Mouse (Mus musculus) heart, postnatal 0 days (tissue): ENCODE results near the gene Slc30a1. TPM values are rescaled to one million over a fixed set of nuclear protein-coding genes. Genes with fewer than 3 reads are reported as not detected.

ENCODE experiments used
- ATAC-seq: fragments of 200-750 bp; cut with Nextera tagmentation; 2 replicates; pipeline ENCODE4 v1.8.0; 2017; ENCODE audit warnings: low read depth, moderate number of reproducible peaks, moderate library complexity; ENCODE audit not compliant: insufficient read depth
- DNase-seq: peaks from one replicate; pipeline ENCODE4 v3.0.0-alpha.2; 2016; ENCODE audit warnings: low spot score
- H3K27ac ChIP-seq: fragments of 300-500 bp; sonication (generic); 2 replicates; pipeline ENCODE4 v1.5.1; 2014; ENCODE audit warnings: low read depth, mild to moderate bottlenecking
- H3K27me3 ChIP-seq: fragments of 300-500 bp; sonication (generic); 2 replicates; pipeline ENCODE4 v1.6.1; 2014; ENCODE audit warnings: low read length, mixed read lengths; ENCODE audit not compliant: control insufficient read depth, insufficient read depth
- H3K36me3 ChIP-seq: fragments of 300-500 bp; sonication (generic); replicated peaks from 2 replicates; pipeline ENCODE4 v1.6.1; 2014; ENCODE audit warnings: low read length, mixed read lengths; ENCODE audit not compliant: control insufficient read depth, insufficient read depth
- H3K4me1 ChIP-seq: fragments of 300-500 bp; sonication (generic); 2 replicates; pipeline ENCODE4 v1.6.1; 2014; ENCODE audit warnings: antibody characterized with exemption; ENCODE audit not compliant: control insufficient read depth, insufficient read depth
- H3K4me2 ChIP-seq: fragments of 300-500 bp; sonication (generic); 2 replicates; pipeline ENCODE4 v1.6.1; 2014; ENCODE audit warnings: low read depth, mild to moderate bottlenecking, low read length, moderate library complexity
- H3K4me3 ChIP-seq: fragments of 300-500 bp; sonication (generic); 2 replicates; pipeline ENCODE4 v1.5.1; 2014; ENCODE audit warnings: low read depth, low read length
- H3K9ac ChIP-seq: fragments of 300-500 bp; sonication (generic); replicated peaks from 2 replicates; pipeline ENCODE4 v1.6.1; 2014; ENCODE audit warnings: low read depth, low read length, mixed read lengths
- H3K9me3 ChIP-seq: fragments of 300-500 bp; sonication (generic); replicated peaks from 2 replicates; pipeline ENCODE4 v1.6.1; 2016; ENCODE audit warnings: low read length; ENCODE audit not compliant: control insufficient read depth
- CTCF ChIP-seq: IDR thresholded peaks from 2 replicates; pipeline ENCODE4 v1.5.1; 2016; ENCODE audit warnings: antibody characterized with exemption, control low read depth, low read depth
- EP300 ChIP-seq: IDR thresholded peaks from 2 replicates; pipeline ENCODE4 v1.6.1; 2016; ENCODE audit warnings: antibody characterized with exemption, low read depth
- WGBS: fragments of 180-500 bp; shearing (Covaris S2); extraction: QIAGEN DNeasy Blood & Tissue Kit; methylation state at CpG from one replicate; pipeline ENCODE4 v1.1.7; 2014; 5-methylcytosine and 5-hydroxymethylcytosine counted together
- polyA plus RNA-seq: library from polyadenylated mRNA; unstranded; fragments of >200 nt; fragmentation: Nextera tagmentation; extraction: Ambion mirVana; gene quantifications from 2 replicates; pipeline ENCODE4 v1.2.1, GENCODE M21; 2015
- total RNA-seq: library from RNA; depleted of rRNA; stranded (reverse); fragments of >200 nt; gene quantifications from 2 replicates; pipeline ENCODE4 v1.2.3, GENCODE M21; 2014; ENCODE audit warnings: low replicate concordance

Slc30a1 gene
- total and polyA plus RNA-seq, 2 experiments from 2014 or later = 3.6 to 20.0 TPM

DNA sequence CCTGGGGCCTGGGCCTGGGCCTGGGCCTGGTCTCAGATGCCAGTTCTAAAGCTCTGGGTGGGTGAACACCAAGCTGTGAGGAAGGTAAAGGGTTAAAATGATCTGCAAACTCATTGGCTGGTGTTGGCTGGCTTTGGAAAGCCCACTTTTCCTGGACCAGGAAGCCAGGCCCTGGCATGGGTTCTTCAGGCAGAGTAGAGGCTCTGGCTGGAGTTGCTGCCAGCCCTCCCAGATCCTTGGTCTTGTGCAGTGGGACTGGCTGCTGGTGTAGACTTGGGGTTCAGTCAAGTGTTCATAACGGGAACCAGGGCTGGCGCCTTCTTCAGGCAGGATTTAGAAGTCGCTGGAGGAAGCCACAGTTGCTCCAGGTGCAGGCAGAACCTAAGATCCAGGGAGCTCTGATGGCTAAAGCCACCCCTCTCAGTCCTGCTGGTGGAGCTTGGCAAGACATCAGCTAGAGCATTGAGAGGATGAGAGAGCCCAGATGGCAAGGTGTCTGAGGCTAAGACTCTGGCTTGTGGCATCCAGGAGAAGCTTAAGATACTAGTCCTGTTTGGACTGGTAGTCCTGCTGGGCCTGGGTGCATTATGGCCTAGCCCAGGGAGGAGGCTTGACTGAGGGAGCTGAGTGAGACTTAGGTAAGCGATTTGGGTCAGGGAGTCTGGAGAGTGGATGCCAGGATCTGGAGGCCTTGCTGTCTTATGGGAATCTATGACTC lies 42.6 kb upstream of the Slc30a1 start:
- no peak for ATAC-seq
- WGBS = 70% methylated on average over 4 of the region's 4 CpGs

DNA sequence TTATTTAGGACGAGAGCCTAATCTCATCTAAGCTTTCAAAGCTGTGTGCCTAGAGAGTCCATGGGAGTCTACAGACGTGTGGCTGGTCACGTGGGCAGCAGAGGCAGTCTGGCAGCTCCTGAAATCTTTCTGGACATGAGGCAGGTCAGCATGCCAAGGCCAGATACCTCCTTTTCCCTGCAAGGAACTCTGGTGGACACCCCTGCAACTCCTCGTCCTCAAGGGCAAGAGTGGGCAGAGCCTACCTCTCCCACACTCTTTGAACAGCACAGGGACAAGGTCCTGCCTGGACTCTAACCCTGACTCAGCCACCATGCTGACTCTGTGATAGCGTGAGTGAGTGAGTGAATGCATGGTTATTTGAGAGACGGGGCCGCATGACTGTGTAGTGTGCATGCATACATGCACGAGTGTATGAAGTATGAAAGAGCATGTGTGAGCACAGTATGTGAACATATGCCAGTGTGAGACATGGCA lies 42.0 kb upstream of the Slc30a1 start:
- WGBS = 71% methylated on average over 8 of the region's 8 CpGs
- H3K4me3 ChIP-seq = no peak overlapping the region
- no peaks in the 10 kb centered on the region for H3K27me3 ChIP-seq
- H3K36me3 ChIP-seq = no peaks in the 10 kb centered on the region
- no peaks in the 10 kb centered on the region for H3K4me1 ChIP-seq
- TF ChIP-seq EP300 (no peak), CTCF (no peak)
- no peak overlapping the region for H3K27ac ChIP-seq
- ATAC-seq (no peak), DNase-seq (no peak)
- no peaks in the 10 kb centered on the region for H3K9me3 ChIP-seq
- H3K9ac ChIP-seq = no peak overlapping the region
- H3K4me2 ChIP-seq = no peak overlapping the region

More for the DNA sequence above, 42.6 kb upstream of the Slc30a1 start:
- Histone ChIP-seq H3K27me3 (no peaks in the 10 kb centered on the region), H3K36me3 (no peaks in the 10 kb centered on the region), H3K4me3 (no peak overlapping the region), H3K9ac (no peak overlapping the region), H3K4me2 (no peak overlapping the region), H3K9me3 (no peaks in the 10 kb centered on the region), H3K4me1 (no peaks in the 10 kb centered on the region), H3K27ac (no peak overlapping the region)
- no peak for DNase-seq
- TF ChIP-seq CTCF (no peak), EP300 (no peak)

DNA sequence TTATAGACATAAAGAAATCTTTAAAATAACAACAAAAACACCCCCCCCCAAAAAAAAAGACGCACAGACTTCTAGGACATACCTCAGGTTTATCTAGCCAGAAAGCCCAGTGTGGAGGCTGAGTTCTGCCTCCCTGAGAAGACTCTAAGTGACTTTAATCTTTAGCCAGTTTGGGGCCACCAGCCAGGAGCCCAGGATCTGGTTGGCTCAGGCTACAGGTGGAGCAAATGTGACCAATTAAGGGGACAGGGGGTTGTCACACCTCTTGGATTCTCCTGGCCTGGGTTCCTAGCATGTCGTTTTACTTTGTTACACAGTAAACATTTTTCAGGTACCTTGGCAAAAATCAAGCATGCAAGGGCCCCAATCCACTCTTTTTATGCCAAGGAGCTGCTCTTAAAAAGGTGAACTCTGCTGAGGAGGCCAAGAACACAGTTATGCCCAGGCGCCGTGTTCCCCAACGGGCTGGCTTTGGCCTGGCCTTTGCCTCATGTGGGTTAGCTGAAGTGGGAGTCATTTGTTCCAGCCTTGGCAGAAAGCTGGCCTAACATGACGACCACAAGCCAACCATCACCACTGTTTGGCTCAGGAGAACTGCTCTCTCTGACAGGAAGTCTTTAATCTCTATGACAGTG lies 34.4 kb upstream of the Slc30a1 start:
- TF ChIP-seq CTCF (no peak), EP300 (no peak)
- no peak overlapping the region for H3K9ac ChIP-seq
- H3K4me3 ChIP-seq = no peak overlapping the region
- H3K27me3 ChIP-seq = no peaks in the 10 kb centered on the region
- ATAC-seq (no peak), DNase-seq (no peak)
- H3K4me1 ChIP-seq = peaks cover 8% of the 10 kb centered on the region
- WGBS = 70% methylated on average over 6 of the region's 6 CpGs
- H3K27ac ChIP-seq = no peak overlapping the region
- H3K9me3 ChIP-seq = no peaks in the 10 kb centered on the region
- no peaks in the 10 kb centered on the region for H3K36me3 ChIP-seq
- H3K4me2 ChIP-seq = no peak overlapping the region

DNA sequence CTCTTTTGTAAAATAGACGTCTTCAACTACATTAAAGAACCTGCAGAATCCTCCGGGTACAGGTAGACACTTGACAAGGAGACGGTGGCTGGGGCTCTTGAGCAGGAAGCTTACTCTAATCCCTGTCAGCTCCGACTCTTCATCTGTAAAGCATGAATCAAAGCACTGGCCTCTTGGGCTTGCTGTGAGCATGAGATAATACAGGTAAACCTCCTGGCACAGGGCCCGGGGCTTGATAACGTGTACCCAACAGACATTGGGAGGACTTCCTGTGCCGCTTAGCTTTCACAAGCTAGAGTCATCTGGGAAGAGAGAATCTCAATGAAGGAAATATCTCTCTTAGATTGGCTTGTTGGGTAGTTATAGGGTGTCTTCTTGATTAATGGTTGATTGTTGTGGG lies 31.6 kb upstream of the Slc30a1 start:
- peaks cover 18% of the 10 kb centered on the region for H3K4me1 ChIP-seq
- peak; percentile 7 for DNase-seq
- no peak overlapping the region for H3K9ac ChIP-seq
- no peaks in the 10 kb centered on the region for H3K27me3 ChIP-seq
- H3K4me2 ChIP-seq = no peak overlapping the region
- no peaks in the 10 kb centered on the region for H3K9me3 ChIP-seq
- ATAC-seq = no peak
- WGBS = 47% methylated on average over 7 of the region's 7 CpGs
- TF ChIP-seq CTCF (no peak), EP300 (no peak)
- no peak overlapping the region for H3K27ac ChIP-seq
- H3K4me3 ChIP-seq = no peak overlapping the region
- no peaks in the 10 kb centered on the region for H3K36me3 ChIP-seq

DNA sequence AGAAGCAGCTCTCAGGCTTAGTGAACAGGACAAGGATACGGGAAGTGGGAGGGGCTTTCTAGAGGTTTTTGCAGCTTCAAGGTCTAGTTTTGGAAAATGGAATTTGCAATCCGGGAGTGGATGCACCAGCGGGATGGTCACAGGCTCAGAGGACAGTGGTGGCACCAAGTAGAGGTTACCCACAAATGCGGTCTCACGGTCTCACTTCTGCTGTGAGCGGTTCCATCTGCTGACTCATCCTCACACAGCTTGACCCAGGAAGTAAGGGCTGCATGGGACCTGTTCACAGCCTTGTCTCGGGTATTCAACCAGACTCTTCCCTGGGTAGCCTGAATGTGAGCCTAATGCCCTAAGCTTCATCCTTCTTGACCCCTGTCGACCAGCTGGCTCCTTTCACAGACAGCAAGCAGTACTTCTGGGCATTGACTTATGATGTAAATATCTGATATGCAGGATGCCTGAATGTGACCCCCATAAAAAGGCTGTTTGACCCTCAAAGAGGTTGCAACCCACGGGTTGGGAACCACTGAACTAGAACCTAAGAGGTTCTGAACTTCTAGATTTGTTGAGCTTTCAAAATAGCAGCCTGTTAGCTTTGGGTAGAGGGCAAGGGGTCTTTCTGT lies 30.8 kb upstream of the Slc30a1 start:
- WGBS = 71% methylated on average over 9 of the region's 9 CpGs
- Histone ChIP-seq H3K36me3 (no peaks in the 10 kb centered on the region), H3K4me2 (no peak overlapping the region), H3K9ac (no peak overlapping the region), H3K27me3 (no peaks in the 10 kb centered on the region), H3K4me1 (peaks cover 19% of the 10 kb centered on the region), H3K4me3 (no peak overlapping the region), H3K9me3 (no peaks in the 10 kb centered on the region), H3K27ac (no peak overlapping the region)
- TF ChIP-seq EP300 = no peak
- no peak for TF ChIP-seq CTCF
- no peak for DNase-seq
- no peak for ATAC-seq
